Mouse (Mus musculus): Measurements from ENCODE around the gene Prkci. TPM values are rescaled to one million over a fixed set of nuclear protein-coding genes. Genes with fewer than 3 reads are reported as not detected.

The Prkci gene
- total RNA-seq, 2 experiments from 2014 or later = 56.7 to 65.8 TPM

DNA sequence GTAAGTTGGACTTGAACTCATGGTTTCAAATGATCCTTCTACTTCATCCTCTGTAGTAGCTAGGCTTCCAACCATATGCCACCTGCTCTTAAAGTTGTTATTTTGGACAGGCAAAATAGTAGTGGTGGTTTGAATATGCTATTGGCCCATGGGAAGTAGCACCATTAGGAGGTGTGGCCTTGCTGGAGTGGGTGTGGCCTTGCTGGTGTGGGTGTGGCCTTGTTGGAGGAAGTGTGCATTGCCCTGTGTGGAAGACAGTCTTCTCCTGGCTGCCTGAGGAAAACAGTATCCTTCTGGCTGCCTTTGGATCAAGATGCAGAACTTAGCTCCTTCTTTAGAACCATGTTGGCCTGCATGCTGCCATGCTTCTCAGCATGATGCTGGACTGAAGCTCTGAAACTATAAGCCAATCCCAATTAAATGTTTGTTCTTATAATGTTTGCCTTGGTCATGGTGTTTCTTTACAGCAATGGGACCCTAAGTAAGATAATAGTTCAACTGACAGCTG is 2.4 kb upstream of the Prkci start:
- no peak for DNase-seq (ENCODE audit: low spot score in 2 of 2)

DNA sequence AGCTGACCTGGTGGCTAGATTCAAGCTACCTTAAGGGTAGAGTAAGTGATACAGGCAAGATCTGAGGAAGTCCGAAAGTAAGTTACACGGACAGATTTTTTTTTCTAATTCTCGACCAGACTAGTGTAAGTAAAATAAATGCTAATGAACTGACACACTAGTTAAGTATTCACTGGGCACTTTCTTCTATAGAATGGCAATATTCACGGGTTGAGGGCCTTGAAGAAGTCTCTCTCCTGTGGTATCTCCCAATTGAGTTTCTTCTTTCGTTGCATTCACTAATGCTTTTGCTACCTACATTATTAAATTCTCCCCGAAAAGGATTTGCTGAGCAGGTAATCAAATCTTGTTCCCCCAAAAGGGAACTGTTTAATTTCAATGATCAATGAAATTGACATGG is 688 bp upstream of the Prkci start:
- DNase-seq (ENCODE audit: low spot score in 2 of 2) = no peak

DNA sequence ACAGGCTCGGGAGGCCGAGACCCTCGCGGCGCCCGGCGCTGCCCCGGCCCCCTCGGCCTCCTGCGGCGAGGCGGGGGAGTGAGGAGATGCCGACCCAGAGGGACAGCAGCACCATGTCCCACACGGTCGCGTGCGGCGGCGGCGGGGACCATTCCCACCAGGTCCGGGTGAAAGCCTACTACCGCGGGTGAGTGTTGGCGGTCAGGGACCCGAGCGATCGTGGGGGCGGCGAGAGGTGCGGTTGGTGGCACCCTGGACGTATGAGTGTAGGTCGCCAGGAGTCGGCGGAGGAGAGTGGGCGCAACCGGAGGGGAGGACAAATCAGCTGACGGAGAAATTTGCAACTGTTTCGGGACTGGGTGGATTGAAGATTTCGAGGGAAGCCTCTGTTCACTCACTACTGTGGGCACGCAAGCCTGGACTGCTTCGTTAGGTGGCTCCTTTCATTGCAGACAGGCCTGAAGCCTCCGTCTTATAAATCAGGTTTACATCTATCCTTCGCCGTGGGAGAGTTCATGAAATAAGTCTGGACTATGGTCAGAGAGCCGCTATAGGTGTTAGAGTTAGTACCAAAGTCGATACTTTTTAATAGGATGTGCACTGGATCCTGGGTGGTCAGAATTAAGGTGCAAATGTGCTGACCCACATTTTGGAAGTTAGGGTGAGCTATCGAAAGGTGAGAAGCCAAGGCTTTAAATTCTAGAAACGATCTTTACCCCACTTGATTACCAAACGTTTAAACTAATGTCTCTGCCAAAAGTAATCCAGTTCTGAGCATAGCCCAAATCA is 546 bp downstream of the Prkci start:
- DNase-seq (ENCODE audit: low spot score in 2 of 2) = no peak

DNA sequence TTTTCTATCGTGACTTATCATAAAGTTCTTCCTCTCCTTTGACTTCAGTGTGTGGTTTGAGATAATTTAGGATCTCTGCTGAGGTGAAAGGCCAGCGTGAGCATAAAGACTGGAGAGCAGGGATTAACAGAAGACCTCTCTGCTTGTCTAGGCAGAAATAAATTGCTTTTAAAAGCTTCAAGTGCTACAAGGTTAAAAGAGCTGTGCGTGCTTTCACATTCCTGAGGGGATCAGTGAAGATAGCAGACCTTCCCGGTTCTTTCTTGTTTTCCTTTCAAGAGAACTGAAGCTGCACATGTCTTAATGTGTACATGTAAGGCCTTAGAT is 1.1 kb downstream of the Prkci start:
- DNase-seq (ENCODE audit: low spot score in 2 of 2) = no peak

DNA sequence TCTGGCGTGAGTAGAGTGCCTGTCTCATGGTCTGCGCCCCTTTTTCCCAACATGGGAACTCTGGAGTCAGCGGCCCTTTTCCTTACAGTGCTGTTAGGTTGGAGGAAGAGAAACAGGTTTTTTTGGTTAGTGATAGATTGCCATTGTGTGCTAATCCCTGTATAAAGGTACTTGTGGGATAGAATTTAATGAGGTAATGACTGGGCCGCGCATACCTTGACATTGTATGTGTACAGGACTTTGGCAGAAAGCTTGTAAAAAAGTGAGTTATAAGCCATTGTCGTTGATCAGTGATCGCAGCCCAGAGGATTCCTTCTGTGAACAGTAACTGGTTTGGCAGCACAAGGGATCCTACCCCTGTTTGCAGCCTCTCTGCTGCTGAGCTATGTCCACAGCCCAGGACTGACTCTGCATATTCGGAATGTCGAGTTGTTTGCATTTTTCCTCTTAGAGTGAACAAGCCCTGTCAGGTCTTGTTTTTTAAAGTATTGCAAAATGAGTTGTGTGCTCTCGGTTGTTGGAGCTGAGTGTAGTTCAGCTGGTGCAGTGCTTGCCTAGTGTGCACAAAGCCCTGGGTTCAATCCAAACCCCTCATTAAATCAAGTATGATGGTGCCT is 4.0 kb downstream of the Prkci start:
- DNase-seq (ENCODE audit: low spot score in 2 of 2) = no peak

DNA sequence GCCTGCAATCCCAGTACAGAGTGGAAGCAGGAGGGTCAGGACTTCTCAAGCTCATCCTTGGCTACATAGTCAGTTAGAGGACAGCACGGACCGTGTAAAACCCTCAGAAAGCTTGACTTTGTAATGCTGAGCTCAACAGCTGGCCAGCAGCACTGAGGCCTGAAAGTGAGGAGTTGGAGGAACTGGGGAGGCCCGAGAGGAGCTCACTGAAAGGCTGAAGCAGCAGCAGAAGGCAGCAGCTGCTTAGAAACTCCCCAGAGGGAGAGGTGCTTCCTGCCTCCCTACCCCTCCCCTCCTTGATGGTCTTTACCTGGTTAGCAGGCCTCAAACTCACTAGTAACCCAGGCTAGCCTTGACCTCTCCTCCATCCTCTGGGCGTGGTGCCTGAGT is 4.5 kb downstream of the Prkci start:
- DNase-seq (ENCODE audit: low spot score in 2 of 2) = no peak

DNA sequence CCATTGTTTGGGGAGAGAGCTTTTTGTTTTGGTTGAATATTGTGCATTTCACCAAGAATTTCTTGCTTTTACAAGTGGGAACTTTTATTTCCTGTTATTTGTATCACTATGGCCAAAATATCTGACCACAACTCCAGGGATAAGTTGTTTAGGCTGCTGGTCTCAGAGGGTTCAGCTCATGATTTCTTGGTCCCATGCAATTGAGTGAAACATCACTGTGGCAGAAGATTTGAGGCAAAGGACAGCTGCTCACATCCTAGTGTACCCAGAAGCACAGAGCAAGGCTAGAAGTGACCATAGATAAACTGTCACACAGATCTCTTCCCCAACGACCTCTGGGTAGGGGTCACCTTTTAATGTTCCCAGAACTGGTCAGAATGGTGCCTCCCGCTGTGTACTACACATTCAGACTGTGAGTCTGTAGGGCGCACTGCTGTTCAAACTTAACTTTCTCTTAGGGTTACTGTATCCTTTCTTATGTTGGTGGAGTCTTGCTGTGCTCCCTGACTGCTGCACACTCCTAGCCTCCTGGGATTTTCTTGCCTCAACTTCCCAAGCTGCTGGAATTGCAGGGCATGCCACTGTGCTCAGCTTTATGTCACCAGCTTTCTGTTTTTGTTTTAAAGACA is 5.6 kb downstream of the Prkci start:
- DNase-seq (ENCODE audit: low spot score in 2 of 2) = no peak

DNA sequence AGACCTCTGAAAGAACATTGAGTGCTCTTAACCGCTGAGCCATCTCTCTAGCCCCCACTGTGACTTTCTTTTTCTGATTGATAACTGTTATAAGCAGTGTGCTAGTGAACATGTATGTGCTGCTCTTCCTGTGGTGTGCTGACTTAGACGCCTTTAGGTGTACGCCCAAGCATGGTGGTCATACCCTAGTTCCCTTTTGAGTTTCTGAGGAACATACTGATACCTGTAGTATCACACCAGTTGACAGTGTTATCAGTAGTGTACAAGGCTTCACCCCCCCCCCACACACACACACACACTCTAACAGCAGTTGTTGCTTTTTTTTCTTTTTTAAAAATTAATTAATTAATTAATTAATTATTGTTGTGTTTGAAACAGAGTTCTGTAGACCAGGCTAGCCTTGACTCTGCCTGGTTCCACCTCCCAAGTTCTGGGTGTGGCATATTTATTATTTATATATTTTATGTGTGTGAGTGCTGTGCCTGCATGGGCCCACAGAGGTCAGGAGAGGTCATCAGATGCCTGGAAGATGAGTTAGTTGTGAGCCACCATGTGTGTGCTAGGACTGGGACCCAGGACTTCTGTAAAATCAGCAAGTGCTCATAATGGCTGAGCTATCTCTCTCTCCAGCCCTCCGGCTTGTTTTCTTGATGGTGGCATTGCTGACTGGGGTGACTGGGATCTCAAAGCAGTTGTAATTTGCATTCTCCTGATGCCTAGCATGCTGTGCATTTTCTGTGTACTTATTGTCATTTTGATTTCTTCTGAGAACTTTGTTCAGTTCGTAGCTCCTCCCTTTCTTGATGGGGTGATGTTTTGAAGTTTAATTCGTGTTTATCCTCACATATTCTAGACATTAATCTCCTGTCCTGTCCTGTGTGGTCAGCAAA is 9.0 kb downstream of the Prkci start:
- no peak for DNase-seq (ENCODE audit: low spot score in 2 of 2)

DNA sequence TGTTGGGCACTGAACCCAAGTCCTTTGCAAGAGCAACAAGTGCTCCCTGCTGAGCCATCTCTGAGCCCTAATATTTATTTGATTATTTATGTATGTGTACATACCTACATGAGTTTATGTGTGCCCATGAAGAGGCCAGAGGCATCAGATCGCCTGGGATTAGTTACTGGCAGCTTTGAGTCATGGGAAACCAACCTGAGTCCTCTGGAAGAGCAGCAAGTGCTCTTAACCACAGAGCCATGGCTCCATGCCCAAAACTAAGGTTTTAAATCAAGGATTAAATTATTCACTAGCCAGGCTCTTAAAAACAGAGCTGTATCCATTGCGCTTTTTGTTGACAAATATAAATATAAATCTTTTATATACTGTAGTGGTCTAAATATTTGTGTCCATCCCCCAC is 18.8 kb downstream of the Prkci start:
- no peak for DNase-seq (ENCODE audit: low spot score in 2 of 2)

DNA sequence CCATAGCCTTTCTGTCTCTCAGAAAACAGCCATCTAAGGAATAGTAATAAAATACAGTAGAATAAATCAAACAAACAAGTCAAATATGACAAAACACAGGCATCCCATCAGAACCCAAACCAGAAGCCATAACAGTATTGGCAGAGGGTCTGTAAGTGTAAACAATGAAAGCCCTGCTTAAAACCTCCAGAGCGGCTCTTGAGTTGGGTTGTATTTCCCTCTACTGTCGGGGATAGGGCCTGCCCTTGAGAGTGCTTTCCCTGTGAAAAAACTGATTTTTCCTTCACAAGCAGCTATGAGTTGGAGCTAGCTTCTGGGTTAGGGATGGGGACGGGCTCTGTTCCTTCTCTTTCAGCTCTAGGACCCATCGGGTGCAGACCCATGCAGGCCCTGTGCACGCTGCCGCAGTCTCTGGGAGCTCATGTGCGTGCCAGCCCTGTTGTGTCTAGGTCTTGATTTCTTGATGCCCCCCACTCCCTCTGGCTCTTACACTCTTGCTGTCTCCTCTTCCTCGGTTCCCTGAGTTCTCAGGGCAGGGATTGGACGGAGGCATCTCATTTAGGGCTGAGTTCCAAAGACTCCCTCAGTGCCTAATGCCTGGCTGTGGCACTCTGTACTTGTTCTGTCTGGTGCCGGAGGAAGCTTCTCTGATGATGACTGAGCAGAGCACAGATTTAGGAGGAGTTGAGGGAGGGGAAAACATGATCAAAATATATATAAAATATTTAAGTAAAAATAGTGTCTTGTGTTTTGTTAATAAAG is 20.3 kb downstream of the Prkci start:
- DNase-seq (ENCODE audit: low spot score in 2 of 2) = no peak

DNA sequence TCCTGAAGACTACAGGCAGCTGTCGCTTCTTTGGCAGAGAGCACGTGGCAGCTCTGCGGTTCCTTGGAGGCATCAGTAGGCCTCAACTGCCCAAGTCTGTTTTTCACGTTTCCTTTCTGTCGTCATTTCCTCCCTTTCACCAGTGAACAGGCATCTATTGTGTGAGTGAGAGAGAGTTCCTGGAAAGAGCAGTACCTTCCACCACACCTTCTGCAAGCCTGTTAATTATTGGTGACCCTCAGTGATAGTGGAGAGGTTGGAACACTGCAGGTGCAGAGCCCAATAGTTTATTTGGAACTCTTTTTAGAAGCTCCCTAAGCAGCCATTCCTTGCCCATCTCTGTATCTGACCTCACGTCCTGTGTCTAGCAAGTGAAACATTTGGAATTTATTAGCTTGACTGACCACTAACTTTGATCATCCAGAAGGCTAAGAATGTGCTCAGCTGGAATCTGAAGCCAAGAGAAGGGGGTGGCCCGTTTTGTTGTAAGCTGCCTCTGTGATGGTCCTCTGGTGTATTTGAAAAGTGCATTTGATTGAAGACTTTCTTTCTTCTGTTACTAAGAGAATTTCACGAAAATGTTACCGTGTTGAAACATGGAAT is 21.1 kb downstream of the Prkci start:
- DNase-seq (ENCODE audit: low spot score in 2 of 2) = no peak

DNA sequence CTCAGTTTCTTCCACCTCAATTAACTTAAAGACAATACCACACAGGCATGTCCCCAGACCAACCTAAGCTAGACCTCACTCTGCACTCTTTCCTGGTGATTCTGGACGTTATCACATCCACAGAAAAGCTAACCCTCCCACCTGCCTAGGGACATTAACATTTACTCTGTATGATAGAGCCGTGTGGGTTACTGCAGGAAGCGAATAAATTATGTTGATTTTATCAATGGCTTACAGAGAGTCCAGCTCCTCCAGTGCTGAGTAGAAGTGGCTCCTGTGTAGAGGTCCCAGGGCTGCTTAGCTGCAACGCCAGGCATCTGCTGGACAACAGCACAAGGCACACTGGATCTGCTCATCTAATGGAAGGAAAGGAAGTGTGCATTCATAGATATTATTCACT is 22.1 kb downstream of the Prkci start:
- no peak for DNase-seq (ENCODE audit: low spot score in 2 of 2)

DNA sequence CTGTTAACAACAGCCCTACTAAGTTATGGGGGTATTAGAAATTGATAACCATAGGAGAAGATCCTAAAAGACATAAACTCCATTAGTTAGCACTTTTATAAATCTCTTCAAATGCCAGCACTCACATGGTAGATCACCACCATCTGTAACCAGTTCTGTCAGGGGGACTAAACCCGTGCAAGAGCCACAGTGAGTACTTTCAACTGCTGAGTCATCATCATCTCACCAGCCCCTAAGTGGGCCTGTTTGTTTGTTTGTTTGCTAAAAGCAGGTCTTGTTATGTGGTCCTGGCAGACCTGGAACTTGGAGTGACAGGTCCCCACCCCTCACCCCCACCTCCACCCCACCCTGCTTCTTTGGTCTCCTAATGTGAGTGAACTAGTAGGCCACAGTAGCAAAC is 23.7 kb downstream of the Prkci start:
- DNase-seq (ENCODE audit: low spot score in 2 of 2) = no peak

DNA sequence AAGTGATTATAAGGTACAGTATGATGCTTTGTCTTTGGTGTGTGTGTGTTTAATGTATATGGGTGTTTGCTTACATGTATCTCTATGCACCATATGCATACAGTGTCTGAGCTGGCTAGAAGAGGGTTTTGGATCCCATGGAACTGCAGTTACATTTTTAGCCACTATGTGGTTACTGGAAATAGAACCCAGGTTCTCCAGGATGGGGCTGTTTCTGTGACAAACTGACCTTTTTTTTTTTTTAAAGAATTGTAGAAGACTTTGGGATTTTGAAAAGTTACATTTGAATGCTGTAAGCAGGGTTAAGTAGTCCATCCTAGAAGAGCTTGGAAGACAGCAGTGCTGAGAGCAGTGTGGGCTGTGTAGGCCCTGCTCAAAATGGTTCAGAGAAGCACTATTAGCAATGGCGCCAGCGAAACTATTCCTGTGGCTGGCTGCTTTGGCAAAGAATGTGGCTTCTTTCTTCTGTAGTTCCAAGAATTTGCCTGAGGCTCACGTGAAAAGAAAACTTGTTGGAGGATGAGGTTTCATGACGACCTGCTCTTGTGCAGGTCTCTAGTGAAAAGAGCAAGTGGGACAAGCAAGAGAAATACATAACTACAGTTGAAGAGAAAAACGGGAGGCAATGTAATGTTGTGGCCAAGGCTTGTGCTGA is 24.4 kb downstream of the Prkci start:
- no peak for DNase-seq (ENCODE audit: low spot score in 2 of 2)

DNA sequence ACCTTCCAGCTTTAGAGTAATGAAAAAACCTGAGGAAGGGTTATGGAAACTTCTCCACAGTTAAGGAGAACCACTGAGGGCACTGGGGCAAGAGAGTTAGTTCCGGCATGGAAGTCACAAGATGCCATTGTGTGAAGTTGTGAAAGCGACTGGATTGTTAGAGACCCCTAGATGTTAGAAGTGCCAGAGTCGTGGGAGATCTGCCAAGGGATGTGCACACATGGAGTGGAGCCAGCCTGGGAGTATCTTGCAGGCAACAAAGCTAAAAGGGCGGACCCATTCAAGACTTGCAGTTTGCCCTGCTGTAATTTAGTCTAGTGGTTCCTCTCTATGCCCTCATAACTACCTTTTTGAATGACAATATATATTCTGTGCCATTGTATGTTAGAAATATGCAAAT is 25.1 kb downstream of the Prkci start:
- no peak for DNase-seq (ENCODE audit: low spot score in 2 of 2)

DNA sequence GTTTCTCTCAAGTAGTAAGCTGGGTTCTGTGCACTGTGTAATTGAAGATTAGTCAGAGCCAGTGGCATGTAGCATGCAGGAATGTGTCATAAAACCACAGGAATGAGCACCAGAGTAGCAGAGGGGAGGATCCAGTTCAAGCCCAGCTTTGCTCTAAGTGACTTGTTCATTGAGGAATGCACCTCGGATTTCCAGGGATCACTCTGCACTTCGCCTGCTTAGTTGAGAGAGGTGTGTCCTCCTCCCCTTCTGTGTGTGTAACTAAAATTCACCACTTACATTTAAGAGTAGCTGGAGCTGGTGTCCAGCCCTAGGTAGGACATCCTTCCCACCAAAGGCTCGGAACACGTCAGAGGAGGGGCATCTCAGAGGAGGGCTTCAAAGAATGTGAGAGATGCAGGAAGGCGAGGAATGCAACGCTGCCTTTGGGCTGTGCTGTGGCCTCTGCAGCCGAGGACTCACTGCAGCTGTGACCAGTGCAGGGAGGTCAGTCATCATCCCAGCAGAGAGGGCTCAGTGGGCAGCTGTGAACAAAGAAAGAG is 27.4 kb downstream of the Prkci start:
- DNase-seq (ENCODE audit: low spot score in 2 of 2) = no peak

DNA sequence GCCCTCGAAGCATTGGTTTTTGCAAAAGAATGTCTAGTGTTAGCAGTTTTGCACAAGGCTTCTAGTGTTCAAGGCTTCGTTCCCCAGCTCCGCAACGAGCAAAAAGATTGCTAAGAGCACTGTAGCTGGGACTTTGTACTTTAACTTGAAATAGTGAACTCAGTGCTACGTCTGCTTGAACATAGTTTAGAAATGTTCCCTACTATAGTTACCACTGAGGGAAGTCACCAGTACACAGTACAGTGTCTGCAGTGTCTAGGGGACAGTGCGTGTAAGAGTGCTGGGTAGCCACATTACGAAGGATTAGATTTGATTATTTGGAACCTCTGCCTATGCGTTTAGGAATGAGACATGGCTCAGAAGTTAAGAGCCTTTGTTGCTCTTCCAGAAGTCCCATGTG is 32.2 kb downstream of the Prkci start:
- DNase-seq (ENCODE audit: low spot score in 2 of 2) = no peak

DNA sequence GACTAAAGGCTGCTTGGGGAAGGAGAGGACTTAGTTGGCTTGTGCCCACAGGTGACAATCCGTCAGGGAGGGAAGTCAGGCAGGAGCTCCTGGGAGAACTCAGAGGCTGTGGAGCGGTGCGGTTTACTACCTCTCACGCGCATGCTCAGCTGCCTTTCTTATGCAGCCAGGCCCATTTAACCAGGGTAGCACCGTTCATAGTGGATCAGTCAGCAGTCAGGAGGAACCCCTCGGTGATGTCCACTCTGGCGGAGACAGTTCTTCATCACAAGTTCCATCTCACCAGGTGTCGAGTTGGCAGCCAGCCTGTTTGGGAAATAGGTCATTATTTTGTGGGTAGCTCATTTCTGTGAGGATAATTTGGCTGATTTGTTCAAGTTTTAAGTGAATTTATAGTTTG is 36.1 kb downstream of the Prkci start:
- no peak for DNase-seq (ENCODE audit: low spot score in 2 of 2)

DNA sequence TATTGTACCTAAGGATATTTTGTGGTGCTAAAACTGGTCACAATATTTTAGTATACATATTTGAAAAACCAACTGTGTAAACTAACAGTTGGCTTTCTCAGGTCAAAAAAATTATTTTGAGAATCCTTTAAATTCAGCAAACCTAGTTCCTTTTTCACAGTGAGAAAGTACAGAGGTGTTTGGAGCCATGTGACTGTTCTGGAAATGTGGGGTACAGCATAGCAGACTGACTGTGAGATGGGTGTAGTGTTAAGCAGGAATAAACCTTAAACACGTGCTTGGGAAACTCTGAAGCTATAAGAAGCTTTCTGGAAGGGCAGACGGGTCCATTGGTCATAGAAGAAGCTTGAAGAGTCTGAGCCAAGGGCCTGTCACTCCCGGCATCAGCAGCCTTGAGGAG is 38.1 kb downstream of the Prkci start:
- DNase-seq (ENCODE audit: low spot score in 2 of 2) = no peak

DNA sequence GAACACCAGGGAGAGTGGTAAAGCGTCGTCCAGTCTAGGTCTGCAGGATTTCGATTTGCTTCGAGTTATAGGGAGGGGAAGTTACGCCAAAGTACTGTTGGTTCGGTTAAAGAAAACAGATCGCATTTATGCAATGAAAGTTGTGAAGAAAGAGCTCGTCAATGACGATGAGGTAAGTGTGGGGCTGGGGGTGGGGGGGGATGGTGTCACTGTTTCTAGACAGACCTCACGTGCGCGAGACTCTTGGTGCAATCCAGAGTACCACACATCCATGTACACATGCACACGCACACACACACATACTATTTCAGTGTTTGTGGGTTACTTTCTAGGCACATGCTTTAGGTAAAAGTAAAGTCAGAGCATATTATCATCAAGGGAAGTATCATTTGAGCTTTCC is 42.3 kb downstream of the Prkci start:
- DNase-seq (ENCODE audit: low spot score in 2 of 2) = no peak
